12 mouse cellular contexts compared by ENCODE assay signal in the genomic region with DNA sequence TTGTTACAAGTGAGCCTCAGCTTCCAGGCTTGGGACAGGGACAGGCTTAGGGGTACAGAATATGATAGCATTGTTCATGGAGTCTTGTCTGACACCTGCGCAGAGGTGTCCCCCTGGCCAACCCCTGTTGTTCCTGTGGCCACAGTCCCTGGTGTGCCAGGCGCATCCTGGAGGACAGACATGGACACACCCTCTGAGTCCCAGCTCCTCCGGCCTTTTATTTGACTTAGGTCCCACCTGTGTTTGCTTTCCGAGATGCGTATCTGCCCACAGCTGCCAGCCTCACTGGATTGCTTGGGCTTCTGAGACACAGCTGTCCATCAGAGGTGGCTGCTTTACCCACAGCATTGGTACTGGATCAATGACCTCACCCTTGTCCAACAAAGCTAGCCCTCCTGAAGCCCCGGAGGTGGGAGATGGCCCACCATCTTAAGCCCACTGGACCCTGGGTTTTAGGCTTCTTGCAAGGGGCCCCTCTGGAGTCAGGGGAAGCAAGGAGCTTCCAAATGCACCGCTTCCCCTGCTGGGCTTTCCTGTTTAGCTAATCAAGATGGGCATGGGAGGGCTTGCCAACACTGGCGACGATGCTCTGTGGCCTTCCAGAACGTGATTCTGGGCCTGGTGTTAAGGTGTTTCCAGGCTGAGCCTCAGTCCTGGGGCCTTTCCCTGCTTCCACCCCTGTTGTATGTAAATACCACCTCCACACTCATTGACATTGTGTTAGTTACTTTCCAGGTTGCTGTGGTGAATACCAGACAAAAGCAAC.
"Had no signal": no experiment of that assay in that cellular context is flagged by ENCODE, and none has a peak within 500 bp of the region (broad histone marks: within the 10 kb centered on the region; RNA-seq: fewer than 3 reads in every experiment).

No protein-coding gene starts in this region.

- DNase-seq: kidney, adult 11 months; kidney, adult 9 months; kidney, postnatal 36 days; left cerebral cortex, postnatal 4 days; lung, postnatal 36 days; right cerebral cortex, postnatal 4 days had no signal

- H3K36me3 ChIP-seq: limb, embryonic 13.5 days; liver, embryonic 15.5 days; lung, embryonic 15.5 days; neural tube, embryonic 15.5 days had no signal

- H3K4me3 ChIP-seq: limb, embryonic 13.5 days; liver, embryonic 15.5 days; lung, embryonic 15.5 days; midbrain, embryonic 13.5 days; neural tube, embryonic 15.5 days had no signal

- H3K9ac ChIP-seq: limb, embryonic 13.5 days; liver, embryonic 15.5 days; lung, embryonic 15.5 days; midbrain, embryonic 13.5 days; neural tube, embryonic 15.5 days had no signal

- H3K27me3 ChIP-seq: limb, embryonic 13.5 days; lung, embryonic 15.5 days; midbrain, embryonic 13.5 days; neural tube, embryonic 15.5 days had no signal

- H3K9me3 ChIP-seq: limb, embryonic 13.5 days; liver, embryonic 15.5 days; lung, embryonic 15.5 days; midbrain, embryonic 13.5 days; neural tube, embryonic 15.5 days had no signal

- H3K27ac ChIP-seq: kidney, postnatal 0 days; limb, embryonic 13.5 days; liver, embryonic 15.5 days; lung, embryonic 15.5 days; midbrain, embryonic 13.5 days; neural tube, embryonic 15.5 days had no signal

- H3K4me1 ChIP-seq: liver, embryonic 15.5 days had no signal

- H3K4me2 ChIP-seq: limb, embryonic 13.5 days; liver, embryonic 15.5 days; lung, embryonic 15.5 days; midbrain, embryonic 13.5 days; neural tube, embryonic 15.5 days had no signal
